In the genomic region with DNA sequence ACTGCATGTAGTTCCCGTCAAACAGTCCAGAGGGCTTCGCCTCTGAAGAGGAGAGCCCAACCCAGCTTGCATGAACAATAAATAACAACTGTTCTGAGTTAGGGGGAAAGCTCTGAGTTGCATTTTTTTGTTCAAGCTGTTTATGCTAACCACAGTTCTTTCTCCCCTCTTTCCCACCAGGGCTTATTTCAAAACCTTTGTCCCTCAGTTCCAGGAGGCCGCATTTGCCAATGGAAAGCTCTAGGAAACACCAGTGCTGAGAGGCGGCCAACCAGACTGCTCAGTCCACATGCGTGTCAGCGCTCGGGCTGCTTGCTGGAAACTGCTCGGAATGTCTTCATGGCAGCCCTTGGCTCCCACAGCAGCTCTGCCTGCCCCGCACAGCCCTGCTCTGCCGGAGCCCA, we compare ENCODE assay signal across 11 mouse cellular contexts. TPM values are rescaled to one million over a fixed set of nuclear protein-coding genes. Genes with fewer than 3 reads are reported as not detected.
DNase-seq lines count a peak whose midpoint lies in the region; ATAC-seq and TF ChIP-seq lines count a peak whose summit lies in the region.
"Had no signal": no experiment of that assay in that cellular context is flagged by ENCODE, and none has a peak within 500 bp of the region (broad histone marks: within the 10 kb centered on the region; RNA-seq: fewer than 3 reads in every experiment).

No protein-coding gene starts in this region.

- H3K9me3 ChIP-seq in embryonic facial prominence, embryonic 12.5 days = no peaks in the 10 kb centered on the region
- H3K9me3 ChIP-seq in embryonic facial prominence, embryonic 10.5 days = no peaks in the 10 kb centered on the region
- no peaks in the 10 kb centered on the region for H3K9me3 ChIP-seq in limb, embryonic 13.5 days
- H3K9me3 ChIP-seq: neural tube, embryonic 13.5 days had no signal

- no peak overlapping the region for H3K9ac ChIP-seq in embryonic facial prominence, embryonic 12.5 days
- no peak overlapping the region for H3K9ac ChIP-seq in limb, embryonic 13.5 days
- H3K9ac ChIP-seq: neural tube, embryonic 13.5 days had no signal

- no peak overlapping the region for H3K4me2 ChIP-seq in embryonic facial prominence, embryonic 12.5 days (replicated peaks)
- no peak overlapping the region for H3K4me2 ChIP-seq in limb, embryonic 13.5 days (replicated peaks)
- H3K4me2 ChIP-seq: neural tube, embryonic 13.5 days had no signal

- no peak for TF ChIP-seq POLR2A in thymus, adult 2 months (IDR thresholded peaks at IDR 0.05; ENCODE audit: control insufficient read depth, extremely low read depth, insufficient read depth, low read length, poor library complexity)

- 0 out of 2 replicates have a peak, but pooled peaks cover 6% of the 10 kb centered on the region for H3K36me3 ChIP-seq in embryonic facial prominence, embryonic 12.5 days
- H3K36me3 ChIP-seq in embryonic facial prominence, embryonic 10.5 days (replicated peaks) = no peaks in the 10 kb centered on the region
- no peaks in the 10 kb centered on the region for H3K36me3 ChIP-seq in limb, embryonic 13.5 days
- no peaks in the 10 kb centered on the region for H3K36me3 ChIP-seq in thymus, adult 2 months (ENCODE audit: control insufficient read depth, insufficient read depth, low read length)
- H3K36me3 ChIP-seq: neural tube, embryonic 13.5 days had no signal

- no peak overlapping the region for H3K4me3 ChIP-seq in embryonic facial prominence, embryonic 12.5 days
- H3K4me3 ChIP-seq in embryonic facial prominence, embryonic 10.5 days = no peak overlapping the region
- H3K4me3 ChIP-seq in limb, embryonic 13.5 days = no peak overlapping the region
- H3K4me3 ChIP-seq in thymus, adult 2 months (ENCODE audit: control insufficient read depth, insufficient read depth, low read length) = no peak overlapping the region
- H3K4me3 ChIP-seq: neural tube, embryonic 13.5 days had no signal

- no peak for TF ChIP-seq CTCF in thymus, adult 2 months (IDR thresholded peaks at IDR 0.05; ENCODE audit: borderline replicate concordance, control insufficient read depth, extremely low read depth, insufficient read depth, low read length, poor library complexity)

- H3K27ac ChIP-seq in embryonic facial prominence, embryonic 12.5 days = peak overlapping the region; percentile 78
- no peak overlapping the region for H3K27ac ChIP-seq in embryonic facial prominence, embryonic 10.5 days (replicated peaks)
- peak overlapping the region; percentile 76 for H3K27ac ChIP-seq in limb, embryonic 13.5 days
- H3K27ac ChIP-seq in thymus, adult 2 months (ENCODE audit: control insufficient read depth, insufficient read depth, low read length) = no peak overlapping the region
- H3K27ac ChIP-seq: hindbrain, postnatal 0 days; neural tube, embryonic 13.5 days had no signal

- H3K4me1 ChIP-seq in embryonic facial prominence, embryonic 12.5 days = peaks cover 13% of the 10 kb centered on the region
- peaks cover 13% of the 10 kb centered on the region for H3K4me1 ChIP-seq in embryonic facial prominence, embryonic 10.5 days
- peaks cover 38% of the 10 kb centered on the region for H3K4me1 ChIP-seq in limb, embryonic 13.5 days
- no peaks in the 10 kb centered on the region for H3K4me1 ChIP-seq in thymus, adult 2 months (replicated peaks; ENCODE audit: control insufficient read depth, insufficient read depth, low read length)

- no peaks in the 10 kb centered on the region for H3K27me3 ChIP-seq in embryonic facial prominence, embryonic 12.5 days
- H3K27me3 ChIP-seq in embryonic facial prominence, embryonic 10.5 days (replicated peaks; ENCODE audit: low read depth, poor library complexity, severe bottlenecking) = no peaks in the 10 kb centered on the region
- H3K27me3 ChIP-seq in limb, embryonic 13.5 days = no peaks in the 10 kb centered on the region
- no peaks in the 10 kb centered on the region for H3K27me3 ChIP-seq in thymus, adult 2 months (ENCODE audit: control insufficient read depth, insufficient read depth, low read length)
- H3K27me3 ChIP-seq: neural tube, embryonic 13.5 days had no signal

- DNase-seq in embryonic facial prominence, embryonic 10.5 days (ENCODE audit: low spot score) = no peak
- DNase-seq in ovary, adult 18-20 months (ENCODE audit: low spot score) = peak; percentile 16
- DNase-seq in ovary, postnatal 10 days (ENCODE audit: low spot score) = no peak
- DNase-seq in thymus, adult 2 months = no peak
- no peak for DNase-seq in left cerebral cortex, adult 18-20 months (ENCODE audit: low spot score in 2 of 2)
- DNase-seq in right cerebral cortex, postnatal 36 days (ENCODE audit: low spot score in 2 of 2) = no peak
- DNase-seq: cerebellum, postnatal 36 days had no signal

- WGBS in embryonic facial prominence, embryonic 12.5 days = 76% methylated on average over 10 of the region's 10 CpGs
- 91% methylated on average over 10 of the region's 10 CpGs for WGBS in embryonic facial prominence, embryonic 10.5 days
- 58% methylated on average over 10 of the region's 10 CpGs for WGBS in limb, embryonic 13.5 days
- 97% methylated on average over 10 of the region's 10 CpGs for WGBS in thymus, adult 2 months

- no peak for ATAC-seq in embryonic facial prominence, embryonic 12.5 days (ENCODE audit: insufficient number of reproducible peaks, insufficient read depth, low FRiP score, low TSS enrichment)
- peak; percentile 38; the same call in 1 of the 2 replicates for ATAC-seq in limb, embryonic 13.5 days (ENCODE audit: low FRiP score, low read depth)
- ATAC-seq: hindbrain, postnatal 0 days had no signal

RNA-seq across cellular contexts. Expression of a gene that starts 51.2 kb away (rescaled TPM):
- 2.1 and 2.4 TPM in 2 replicates for polyA plus RNA-seq in embryonic facial prominence, embryonic 12.5 days (2016; fragmentation: Nextera tagmentation; extraction: Ambion mirVana)
- 0.50 and 0.67 TPM in 2 replicates for polyA plus RNA-seq in embryonic facial prominence, embryonic 10.5 days (2016; fragmentation: Nextera tagmentation; extraction: Ambion mirVana)
- 2.3 and 2.5 TPM in 2 replicates for polyA plus RNA-seq in limb, embryonic 13.5 days (2015; fragmentation: Nextera tagmentation; extraction: Ambion mirVana)
- polyA plus RNA-seq in thymus, adult 2 months (2012; rRNA removed) = 8.5 and 9.2 TPM in 2 replicates
- total RNA-seq in left cerebral cortex, adult 18-20 months (2021) = 10 to 100 TPM; 42.4 to 87.8 TPM

Comparison
In these comparisons a context has a peak if more than half of its experiments do, and no peak if none do; other contexts are left out.
1. H3K27ac ChIP-seq: peak in embryonic facial prominence, embryonic 12.5 days (single experiment) and limb, embryonic 13.5 days (single experiment); none in embryonic facial prominence, embryonic 10.5 days (single experiment) and thymus, adult 2 months (single experiment).